Mouse (Mus musculus): ENCODE results near the gene Col4a1.

Col4a1 gene

GRCm38 (mm10) chr8:11312349-11313175 lies at the start of gene Col4a1, which contains the start of gene Col4a2:
Gene Col4a1 (minus strand): TSS chr8:11312826.
Gene Col4a2 (plus strand): TSS chr8:11312805.
- peak; percentile 80 for DNase-seq (ENCODE audit: low spot score)

GRCm38 (mm10) chr8:11361546-11362277 lies 49.1 kb upstream of the Col4a1 start:
- no peak for DNase-seq (ENCODE audit: low spot score)

- no peak for DNase-seq (ENCODE audit: low spot score)
Measured at GRCm38 (mm10) chr8:11359846-11360245, 47.2 kb upstream of the Col4a1 start.

- DNase-seq (ENCODE audit: low spot score): no peak
Measured at GRCm38 (mm10) chr8:11357921-11358436, 45.4 kb upstream of the Col4a1 start.

- no peak for DNase-seq (ENCODE audit: low spot score)
Measured at GRCm38 (mm10) chr8:11356776-11357175, 44.1 kb upstream of the Col4a1 start.

GRCm38 (mm10) chr8:11355900-11356299 lies 43.3 kb upstream of the Col4a1 start:
- DNase-seq (ENCODE audit: low spot score): no peak

GRCm38 (mm10) chr8:11354800-11355451 lies 42.3 kb upstream of the Col4a1 start:
- no peak for DNase-seq (ENCODE audit: low spot score)

GRCm38 (mm10) chr8:11352514-11352913 lies 39.9 kb upstream of the Col4a1 start:
- DNase-seq (ENCODE audit: low spot score): no peak

- DNase-seq (ENCODE audit: low spot score): no peak
Measured at GRCm38 (mm10) chr8:11351355-11351754, 38.7 kb upstream of the Col4a1 start.

GRCm38 (mm10) chr8:11348622-11349021 lies 36.0 kb upstream of the Col4a1 start:
- no peak for DNase-seq (ENCODE audit: low spot score)

- no peak for DNase-seq (ENCODE audit: low spot score)
Measured at GRCm38 (mm10) chr8:11347699-11348098, 35.1 kb upstream of the Col4a1 start.

GRCm38 (mm10) chr8:11346225-11346624 lies 33.6 kb upstream of the Col4a1 start:
- DNase-seq (ENCODE audit: low spot score): no peak

GRCm38 (mm10) chr8:11344459-11344858 lies 31.8 kb upstream of the Col4a1 start:
- no peak for DNase-seq (ENCODE audit: low spot score)

GRCm38 (mm10) chr8:11341111-11341566 lies 28.5 kb upstream of the Col4a1 start:
- no peak for DNase-seq (ENCODE audit: low spot score)

GRCm38 (mm10) chr8:11340310-11341110 lies 27.9 kb upstream of the Col4a1 start:
- DNase-seq (ENCODE audit: low spot score): no peak

GRCm38 (mm10) chr8:11338507-11338906 lies 25.9 kb upstream of the Col4a1 start:
- DNase-seq (ENCODE audit: low spot score): no peak

GRCm38 (mm10) chr8:11337642-11338041 lies 25.0 kb upstream of the Col4a1 start:
- DNase-seq (ENCODE audit: low spot score): no peak

GRCm38 (mm10) chr8:11336346-11336745 lies 23.7 kb upstream of the Col4a1 start:
- DNase-seq (ENCODE audit: low spot score): no peak

GRCm38 (mm10) chr8:11335238-11335637 lies 22.6 kb upstream of the Col4a1 start:
- DNase-seq (ENCODE audit: low spot score): no peak

- no peak for DNase-seq (ENCODE audit: low spot score)
Measured at GRCm38 (mm10) chr8:11334493-11334892, 21.9 kb upstream of the Col4a1 start.

GRCm38 (mm10) chr8:11333746-11334145 lies 21.1 kb upstream of the Col4a1 start:
- no peak for DNase-seq (ENCODE audit: low spot score)
